Mouse (Mus musculus): ENCODE data around the gene Tmem223.

GRCm38 (mm10) chr19:8721378-8721777, 49.4 kb upstream of the Tmem223 start:
- TF ChIP-seq CTCF (IDR thresholded peaks at IDR 0.05; ENCODE audit: extremely low read depth, insufficient read depth, low read length) (no peak), POLR2A (IDR thresholded peaks at IDR 0.05; ENCODE audit: extremely low read depth, insufficient read depth, low read length) (no peak)

Measured in cortical plate, adult 2 months (tissue).